8 mouse cellular contexts compared by ENCODE assay signal in the genomic region with DNA sequence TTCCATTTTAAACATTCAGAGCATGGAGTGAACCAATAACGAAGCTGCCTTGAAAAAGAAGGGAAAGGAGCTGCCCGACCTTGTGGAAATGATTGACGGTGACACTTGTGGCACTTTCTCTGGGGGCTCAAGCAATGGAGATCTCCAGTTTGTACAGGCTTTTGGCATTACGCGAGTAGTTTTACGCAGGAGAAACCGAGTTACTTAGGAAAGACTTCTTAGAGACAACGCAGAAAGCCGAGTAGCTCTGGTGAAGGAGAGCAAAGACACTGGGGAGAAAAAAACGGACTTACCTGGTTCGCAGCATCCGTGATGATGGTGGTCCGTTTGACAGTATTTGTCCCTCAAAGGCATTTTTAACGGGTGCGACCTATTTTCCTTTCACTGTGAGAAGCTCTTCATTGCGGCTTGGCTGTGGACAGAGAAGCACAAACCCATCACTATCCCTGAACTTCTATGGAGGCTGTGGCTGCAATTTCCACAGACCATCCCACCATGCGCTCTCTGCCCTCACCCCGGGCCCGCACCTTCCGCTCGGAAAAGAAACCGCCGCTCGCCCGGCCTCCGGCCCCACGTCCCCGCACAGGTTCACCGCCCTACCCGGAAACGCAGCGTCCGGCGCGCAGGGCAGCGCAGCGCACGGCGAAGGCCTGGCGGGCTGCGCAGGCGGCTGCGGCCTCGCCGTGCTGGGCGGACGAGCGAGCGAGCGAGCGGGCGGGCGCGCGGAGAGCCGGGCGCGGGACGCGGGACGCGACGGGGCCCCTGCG.
DNase-seq lines count a peak whose midpoint lies in the region; ATAC-seq and TF ChIP-seq lines count a peak whose summit lies in the region.

No protein-coding gene starts in this region.

- peak overlapping the region; percentile 71 for H3K4me3 ChIP-seq in bone marrow, adult 2 months (replicated peaks; ENCODE audit: control insufficient read depth, low read depth, low read length)
- peak overlapping the region; percentile 92 for H3K4me3 ChIP-seq in embryonic facial prominence, embryonic 15.5 days (replicated peaks)
- peak overlapping the region; percentile 93 for H3K4me3 ChIP-seq in hindbrain, embryonic 10.5 days
- H3K4me3 ChIP-seq in limb, embryonic 10.5 days, result peak overlapping the region; percentile 92
- peak overlapping the region; percentile 91 for H3K4me3 ChIP-seq in midbrain, embryonic 11.5 days (ENCODE audit: low read depth, low read length)

- ATAC-seq in CD4-positive, CD25-positive, alpha-beta regulatory T cell, adult 4 months, result no peak
- ATAC-seq in embryonic facial prominence, embryonic 15.5 days (ENCODE audit: insufficient number of reproducible peaks, low FRiP score, low TSS enrichment, low read depth), result peak; percentile 55; the same call in 1 of the 2 replicates
- ATAC-seq in midbrain, embryonic 11.5 days (ENCODE audit: low FRiP score), result peak; percentile 40; the same call in 1 of the 2 replicates

- H3K27me3 ChIP-seq in embryonic facial prominence, embryonic 15.5 days, result no peaks in the 10 kb centered on the region
- H3K27me3 ChIP-seq in hindbrain, embryonic 10.5 days (ENCODE audit: insufficient read depth, poor library complexity, severe bottlenecking), result peaks cover 7% of the 10 kb centered on the region; the same call in 1 of the 2 replicates
- peaks cover 9% of the 10 kb centered on the region for H3K27me3 ChIP-seq in limb, embryonic 10.5 days (ENCODE audit: low read depth, poor library complexity, severe bottlenecking)
- H3K27me3 ChIP-seq in midbrain, embryonic 11.5 days (ENCODE audit: control insufficient read depth, insufficient read depth, low read length), result no peaks in the 10 kb centered on the region; the same call in 1 of the 2 replicates

- TF ChIP-seq CTCF in bone marrow, adult 2 months (IDR thresholded peaks at IDR 0.05; ENCODE audit: control insufficient read depth, insufficient read depth, low read length), result no peak

- peak; percentile 47 for DNase-seq in CD4-positive, CD25-positive, alpha-beta regulatory T cell, adult 2 months (ENCODE audit: low read depth, low spot score)
- DNase-seq in hindbrain, embryonic 10.5 days (ENCODE audit: low spot score), result peak; percentile 54
- DNase-seq in limb, embryonic 10.5 days (ENCODE audit: low spot score), result peak; percentile 66
- DNase-seq in midbrain, embryonic 11.5 days (ENCODE audit: low spot score, missing footprints), result peak; percentile 94
- peak; percentile 66 to 68 for DNase-seq in spleen, postnatal 10 days (ENCODE audit: low spot score in 2 of 2)

- H3K9ac ChIP-seq in embryonic facial prominence, embryonic 15.5 days, result peak overlapping the region; percentile 59
- peak overlapping the region; percentile 79 for H3K9ac ChIP-seq in midbrain, embryonic 11.5 days (ENCODE audit: low read length)

- H3K27ac ChIP-seq in bone marrow, adult 2 months (ENCODE audit: control insufficient read depth, insufficient read depth, low read depth, low read length, poor library complexity), result peak overlapping the region; percentile 98
- H3K27ac ChIP-seq in embryonic facial prominence, embryonic 15.5 days (replicated peaks), result peak overlapping the region; percentile 88
- peak overlapping the region; percentile 92 for H3K27ac ChIP-seq in hindbrain, embryonic 10.5 days
- H3K27ac ChIP-seq in limb, embryonic 10.5 days, result peak overlapping the region; percentile 91
- H3K27ac ChIP-seq in midbrain, embryonic 11.5 days (ENCODE audit: low read depth, low read length), result peak overlapping the region; percentile 75; the same call in 1 of the 2 replicates

- H3K9me3 ChIP-seq in embryonic facial prominence, embryonic 15.5 days (replicated peaks), result no peaks in the 10 kb centered on the region
- H3K9me3 ChIP-seq in hindbrain, embryonic 10.5 days, result 0 out of 2 replicates have a peak, but pooled peaks cover 2% of the 10 kb centered on the region
- no peaks in the 10 kb centered on the region for H3K9me3 ChIP-seq in limb, embryonic 10.5 days (replicated peaks)
- H3K9me3 ChIP-seq in midbrain, embryonic 11.5 days (ENCODE audit: control insufficient read depth, low read length), result no peaks in the 10 kb centered on the region

- peaks cover 1% of the 10 kb centered on the region; the same call in 1 of the 2 replicates for H3K4me1 ChIP-seq in bone marrow, adult 2 months (ENCODE audit: control insufficient read depth, insufficient read depth, low read length)
- H3K4me1 ChIP-seq in embryonic facial prominence, embryonic 15.5 days, result peaks cover 10% of the 10 kb centered on the region
- H3K4me1 ChIP-seq in hindbrain, embryonic 10.5 days (replicated peaks), result peaks cover 9% of the 10 kb centered on the region
- H3K4me1 ChIP-seq in limb, embryonic 10.5 days, result peaks cover 7% of the 10 kb centered on the region
- H3K4me1 ChIP-seq in midbrain, embryonic 11.5 days (ENCODE audit: control insufficient read depth, insufficient read depth, low read length), result peaks cover 5% of the 10 kb centered on the region

- 5% methylated on average over 64 of the region's 64 CpGs for WGBS in bone marrow, adult 2 months
- 3% methylated on average over 52 of the region's 64 CpGs for WGBS in embryonic facial prominence, embryonic 15.5 days
- under 1% methylated on average over 64 of the region's 64 CpGs for WGBS in hindbrain, embryonic 10.5 days
- 1% methylated on average over 64 of the region's 64 CpGs for WGBS in limb, embryonic 10.5 days
- WGBS in midbrain, embryonic 11.5 days, result 1% methylated on average over 49 of the region's 64 CpGs

- no peak for TF ChIP-seq POLR2A in bone marrow, adult 2 months (IDR thresholded peaks at IDR 0.05; ENCODE audit: borderline replicate concordance, control insufficient read depth, low read depth, low read length)

- no peaks in the 10 kb centered on the region; the same call in 1 of the 2 replicates for H3K36me3 ChIP-seq in embryonic facial prominence, embryonic 15.5 days
- peaks cover 30% of the 10 kb centered on the region for H3K36me3 ChIP-seq in hindbrain, embryonic 10.5 days
- H3K36me3 ChIP-seq in limb, embryonic 10.5 days, result peaks cover 22% of the 10 kb centered on the region
- no peaks in the 10 kb centered on the region for H3K36me3 ChIP-seq in midbrain, embryonic 11.5 days (ENCODE audit: control insufficient read depth, insufficient read depth, low read length)

- H3K4me2 ChIP-seq in embryonic facial prominence, embryonic 15.5 days (replicated peaks), result peak overlapping the region; percentile 89
- peak overlapping the region; percentile 92 for H3K4me2 ChIP-seq in midbrain, embryonic 11.5 days
